Mouse (Mus musculus): ENCODE data around the gene Aqp12. TPM values are rescaled to one million over a fixed set of nuclear protein-coding genes. Genes with fewer than 3 reads are reported as not detected.
"Not testable (repeated sequence)": the region's sequence is repeated elsewhere in the genome, so short reads cannot be mapped to it uniquely, and the experiment has no call there.

Aqp12 gene
- polyA plus RNA-seq (2015; fragmentation: Nextera tagmentation; extraction: Ambion mirVana), result 3.0 and 11.2 TPM in 2 replicates

DNA sequence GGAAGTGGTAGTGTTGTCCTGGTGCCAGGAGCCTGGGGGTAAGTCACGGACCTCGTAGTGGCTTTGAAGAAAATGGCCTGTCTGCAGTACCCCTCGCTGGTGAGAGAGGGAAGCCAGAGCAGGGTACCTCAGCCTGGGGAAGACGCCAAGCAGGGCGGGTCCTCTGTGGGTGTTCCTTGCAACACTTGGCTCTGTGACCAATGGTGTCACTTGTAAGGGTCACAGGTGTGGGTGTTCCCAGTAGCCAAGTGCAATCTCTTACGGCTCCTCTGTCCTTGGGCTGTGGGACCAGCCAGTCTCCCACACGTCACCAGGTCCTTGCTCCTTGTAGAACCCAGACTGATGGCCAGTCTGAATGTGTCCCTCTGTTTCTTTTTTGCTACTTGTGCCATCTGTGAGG is at the start of gene Aqp12:
Aqp12 (plus strand) TSS at position 274 of the 400 bp plus-strand sequence.
- 74% methylated on average over 7 of the region's 7 CpGs for WGBS
- H3K4me2 ChIP-seq (replicated peaks), result no peak within 1 kb of the TSS
- no peak within 1 kb of the TSS for H3K9ac ChIP-seq
- H3K4me1 ChIP-seq (replicated peaks), result no peaks in the 10 kb centered on the region
- peak; percentile 68; the same call in 1 of the 2 replicates for ATAC-seq
- H3K9me3 ChIP-seq, result no peaks in the 10 kb centered on the region
- H3K36me3 ChIP-seq, result no peaks in the 10 kb centered on the region
- no peaks in the 10 kb centered on the region for H3K27me3 ChIP-seq (replicated peaks)
- H3K27ac ChIP-seq, result no peak within 1 kb of the TSS
- no peak within 1 kb of the TSS for H3K4me3 ChIP-seq (replicated peaks)

DNA sequence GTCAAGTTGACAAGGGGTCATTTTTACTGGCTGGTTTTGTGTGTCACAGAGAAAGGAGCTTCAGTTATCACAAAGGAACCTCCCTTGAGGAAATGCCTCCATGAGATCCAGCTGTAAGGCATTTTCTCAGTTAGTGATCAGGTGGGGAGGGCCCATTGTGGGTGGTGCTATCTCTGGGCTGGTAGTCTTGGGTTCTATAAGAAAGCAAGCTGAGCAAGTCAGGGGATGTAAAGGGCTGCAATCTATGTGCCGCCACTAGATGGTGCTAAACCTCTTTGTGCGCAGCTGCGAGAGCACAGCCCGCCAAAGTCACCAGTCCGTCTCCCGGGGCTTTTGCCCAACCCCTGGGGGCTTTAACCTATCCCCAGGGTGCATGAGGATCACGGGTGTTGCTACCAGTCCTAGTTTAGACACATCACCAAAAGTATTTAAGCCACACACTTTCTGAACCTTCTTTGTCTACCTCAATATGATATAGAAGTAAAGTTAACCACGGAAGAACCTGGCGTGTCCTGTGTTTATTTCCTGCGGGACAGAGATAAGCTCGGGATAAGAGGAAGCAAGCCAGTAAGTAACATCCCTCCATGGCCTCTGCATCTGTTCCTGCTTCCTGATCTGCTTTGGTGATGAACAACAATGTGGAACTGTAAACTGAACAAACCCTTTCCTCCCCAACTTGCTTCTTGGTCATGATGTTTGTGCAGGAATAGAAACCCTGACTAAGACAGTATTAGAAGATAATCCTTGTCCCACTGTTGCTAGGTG is 49.4 kb upstream of the Aqp12 start:
- ATAC-seq, result peak; percentile 54
- WGBS, result 4% methylated on average over 11 of the region's 11 CpGs
- H3K4me1 ChIP-seq (replicated peaks); H3K36me3 ChIP-seq; H3K27ac ChIP-seq; H3K27me3 ChIP-seq (replicated peaks); H3K9ac ChIP-seq; H3K9me3 ChIP-seq: not testable (repeated sequence)
- Histone ChIP-seq H3K4me3 (replicated peaks) (0 out of 2 replicates have a peak overlapping the region, but pooled peaks have one; percentile 16), H3K4me2 (replicated peaks) (peak overlapping the region; percentile 41)

DNA sequence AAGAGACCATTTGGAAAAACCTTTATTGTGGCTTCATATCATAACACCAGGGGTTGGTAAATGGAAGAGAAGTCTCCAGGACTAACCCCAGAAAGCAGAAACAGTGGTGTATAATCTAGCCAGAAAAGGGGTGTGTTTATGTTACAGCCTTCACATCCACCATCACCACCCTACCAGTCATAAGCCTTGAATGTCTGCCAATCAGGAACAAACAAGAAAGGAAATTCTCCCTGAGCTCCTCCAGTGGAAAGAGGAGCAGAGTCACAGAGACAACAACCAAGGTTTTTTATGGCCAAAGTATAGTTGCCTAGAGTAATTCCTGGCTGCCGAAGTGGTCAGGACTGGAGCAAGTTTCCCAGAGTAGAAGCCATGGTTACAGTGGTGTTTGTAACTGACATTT is 47.1 kb upstream of the Aqp12 start:
- H3K4me3 ChIP-seq (replicated peaks), result no peak overlapping the region
- ATAC-seq, result no peak
- no peak overlapping the region for H3K27ac ChIP-seq
- H3K27me3 ChIP-seq (replicated peaks), result no peaks in the 10 kb centered on the region
- 84% methylated on average over 1 of the region's 1 CpGs for WGBS
- H3K4me2 ChIP-seq (replicated peaks), result no peak overlapping the region
- no peak overlapping the region for H3K9ac ChIP-seq
- no peaks in the 10 kb centered on the region for H3K36me3 ChIP-seq
- no peaks in the 10 kb centered on the region for H3K4me1 ChIP-seq (replicated peaks)
- no peaks in the 10 kb centered on the region for H3K9me3 ChIP-seq

DNA sequence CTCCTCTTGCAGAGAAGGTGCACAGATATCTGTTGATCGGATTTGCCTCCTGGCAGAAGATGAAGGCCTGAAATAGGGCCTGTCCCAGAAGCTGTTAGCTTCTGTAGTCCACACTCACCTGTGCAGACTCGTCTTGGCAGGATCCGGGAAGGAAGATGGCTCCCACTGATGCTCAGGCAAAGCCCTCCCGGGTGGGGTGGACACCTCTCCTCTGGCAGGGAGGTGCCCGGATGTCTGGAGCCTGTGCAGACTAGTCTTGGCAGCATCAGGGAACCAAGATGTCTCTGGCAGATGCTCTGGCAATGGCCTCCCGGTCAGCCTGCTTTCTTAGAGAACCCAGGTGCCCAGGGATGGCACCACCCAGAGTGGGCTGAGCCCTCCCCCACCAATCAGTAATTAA is 35.3 kb upstream of the Aqp12 start:
- H3K9ac ChIP-seq; H3K4me1 ChIP-seq (replicated peaks); H3K27ac ChIP-seq; ATAC-seq; H3K27me3 ChIP-seq (replicated peaks); H3K36me3 ChIP-seq; H3K9me3 ChIP-seq; H3K4me3 ChIP-seq (replicated peaks); H3K4me2 ChIP-seq (replicated peaks): not testable (repeated sequence)
- WGBS, result 92% methylated on average over 6 of the region's 6 CpGs

DNA sequence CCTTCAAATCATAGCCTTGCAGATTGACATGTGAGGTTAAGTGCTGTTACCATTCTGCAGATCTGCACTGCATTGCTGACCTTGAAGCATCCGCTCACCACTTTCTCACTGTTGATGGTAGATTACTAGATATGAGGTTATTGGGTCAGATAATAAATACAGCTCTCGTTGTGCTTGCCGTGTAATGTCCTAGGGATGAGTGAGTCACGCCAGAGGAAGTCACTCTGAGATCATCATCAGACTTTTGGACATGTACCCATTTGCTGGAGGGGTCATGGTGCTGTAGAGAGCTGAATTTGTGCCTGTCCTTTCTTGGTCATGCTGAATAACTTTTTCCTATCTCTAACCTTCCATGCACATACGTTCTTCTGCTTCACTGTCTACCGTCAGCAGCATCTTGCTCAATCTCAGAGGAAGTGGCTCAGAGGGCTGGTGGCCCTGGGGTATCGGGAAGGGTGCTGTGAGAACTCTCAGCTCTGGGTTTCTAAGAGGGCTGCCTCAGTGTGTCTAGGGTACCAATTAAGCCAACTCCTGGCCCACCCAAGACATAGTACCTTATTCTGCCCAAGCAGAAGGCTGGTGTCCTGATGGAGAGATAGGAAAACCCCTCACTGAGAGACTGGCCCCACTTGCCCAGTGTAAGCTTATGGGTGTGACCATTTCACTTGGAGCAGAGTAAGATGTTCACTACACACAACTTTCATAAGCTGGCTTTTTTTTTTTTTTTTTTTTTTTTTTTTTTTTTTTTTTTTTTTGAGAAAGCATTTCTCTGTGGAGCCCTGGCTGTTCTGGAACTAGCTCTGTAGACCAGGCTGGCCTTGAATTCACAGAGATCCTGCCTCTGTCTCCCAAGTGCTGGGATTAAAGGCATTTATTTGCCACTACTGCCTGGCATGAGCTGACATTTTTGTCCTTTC is 34.0 kb upstream of the Aqp12 start:
- Histone ChIP-seq H3K4me3 (replicated peaks) (no peak overlapping the region), H3K27ac (no peak overlapping the region), H3K9ac (no peak overlapping the region), H3K4me2 (replicated peaks) (no peak overlapping the region), H3K4me1 (replicated peaks) (no peaks in the 10 kb centered on the region), H3K36me3 (no peaks in the 10 kb centered on the region), H3K27me3 (replicated peaks) (no peaks in the 10 kb centered on the region), H3K9me3 (no peaks in the 10 kb centered on the region)
- no peak for ATAC-seq
- WGBS, result 76% methylated on average over 7 of the region's 7 CpGs

DNA sequence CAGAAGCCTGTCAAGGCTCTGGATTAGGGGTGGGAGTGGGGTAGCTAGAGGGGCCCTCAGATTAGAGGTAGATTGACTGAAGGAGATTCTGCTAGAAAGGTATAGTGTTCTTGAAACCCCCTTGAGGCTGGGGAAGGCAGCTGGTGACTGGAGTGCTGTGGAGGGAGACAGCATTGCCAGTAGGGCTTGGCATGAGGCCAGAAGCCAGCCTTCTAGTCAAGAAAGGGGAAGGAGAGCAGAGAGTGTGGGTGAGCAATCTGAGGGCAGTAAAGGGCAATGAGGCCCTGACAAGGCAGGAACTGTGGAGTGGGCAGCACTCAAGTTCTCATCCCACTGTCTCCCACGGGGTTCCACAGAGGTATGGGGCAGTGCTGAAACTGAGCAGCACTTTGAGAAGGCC is 33.3 kb upstream of the Aqp12 start:
- no peaks in the 10 kb centered on the region for H3K4me1 ChIP-seq (replicated peaks)
- no peaks in the 10 kb centered on the region for H3K36me3 ChIP-seq
- no peak overlapping the region for H3K27ac ChIP-seq
- 70% methylated on average over 1 of the region's 1 CpGs for WGBS
- H3K4me3 ChIP-seq (replicated peaks), result no peak overlapping the region
- H3K27me3 ChIP-seq (replicated peaks), result no peaks in the 10 kb centered on the region
- peak; percentile 40; the same call in 1 of the 2 replicates for ATAC-seq
- no peak overlapping the region for H3K9ac ChIP-seq
- no peaks in the 10 kb centered on the region for H3K9me3 ChIP-seq
- H3K4me2 ChIP-seq (replicated peaks), result no peak overlapping the region

DNA sequence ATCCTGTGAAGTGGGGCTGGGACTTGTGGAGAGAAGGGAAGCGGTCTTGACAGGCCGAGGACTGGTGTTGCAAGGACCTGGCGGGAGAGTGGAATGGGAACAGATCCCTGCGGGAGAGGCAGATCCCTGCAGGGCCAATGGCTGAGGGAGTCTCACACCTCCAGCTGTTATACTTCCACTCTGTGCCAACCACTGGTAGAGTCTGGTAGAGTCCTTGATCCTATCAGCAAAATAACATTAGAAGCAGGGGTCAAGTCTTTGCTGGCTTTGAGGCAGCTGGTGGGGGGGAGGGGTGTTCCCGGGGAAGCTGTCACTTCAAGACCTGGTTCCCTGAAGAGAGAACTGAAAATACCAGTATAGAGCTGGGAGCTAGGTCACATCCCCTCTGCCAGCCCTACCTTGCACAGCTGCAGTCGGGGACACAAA is 30.0 kb upstream of the Aqp12 start:
- H3K27ac ChIP-seq, result 0 out of 2 replicates have a peak overlapping the region, but pooled peaks have one; percentile 13
- no peak overlapping the region for H3K9ac ChIP-seq
- H3K4me1 ChIP-seq (replicated peaks), result peaks cover 10% of the 10 kb centered on the region; the same call in 1 of the 2 replicates
- H3K4me2 ChIP-seq (replicated peaks), result no peak overlapping the region
- H3K27me3 ChIP-seq (replicated peaks), result no peaks in the 10 kb centered on the region
- no peaks in the 10 kb centered on the region for H3K36me3 ChIP-seq
- no peaks in the 10 kb centered on the region for H3K9me3 ChIP-seq
- WGBS, result 41% methylated on average over 6 of the region's 6 CpGs
- H3K4me3 ChIP-seq (replicated peaks), result no peak overlapping the region
- ATAC-seq, result peak; percentile 57

DNA sequence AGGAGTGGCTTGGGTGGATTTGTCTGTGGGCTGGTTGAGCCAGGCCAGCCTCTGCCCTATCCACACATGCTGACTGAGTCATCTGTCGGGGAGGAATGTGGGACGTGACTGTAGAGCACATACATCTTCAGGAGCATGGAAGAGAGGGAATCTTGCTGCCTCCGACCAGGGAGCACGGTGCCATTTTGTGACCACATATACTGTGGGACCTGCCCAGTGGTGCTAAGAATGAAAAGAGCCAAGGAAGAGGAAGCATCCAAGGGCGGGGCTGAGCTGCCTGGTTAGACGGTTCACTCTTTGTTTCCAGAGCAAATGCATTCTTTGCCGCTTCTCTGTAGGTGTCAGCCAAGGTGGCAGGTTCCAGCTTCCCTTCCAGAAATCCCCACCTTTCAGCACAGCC is 27.5 kb upstream of the Aqp12 start:
- H3K27me3 ChIP-seq (replicated peaks), result no peaks in the 10 kb centered on the region
- no peaks in the 10 kb centered on the region for H3K36me3 ChIP-seq
- 0 out of 2 replicates have a peak overlapping the region, but pooled peaks have one; percentile 11 for H3K4me2 ChIP-seq (replicated peaks)
- ATAC-seq, result no peak
- 44% methylated on average over 7 of the region's 7 CpGs for WGBS
- H3K4me3 ChIP-seq (replicated peaks), result no peak overlapping the region
- H3K27ac ChIP-seq, result 0 out of 2 replicates have a peak overlapping the region, but pooled peaks have one; percentile 22
- H3K4me1 ChIP-seq (replicated peaks), result peaks cover 10% of the 10 kb centered on the region; the same call in 1 of the 2 replicates
- H3K9me3 ChIP-seq, result no peaks in the 10 kb centered on the region
- no peak overlapping the region for H3K9ac ChIP-seq

DNA sequence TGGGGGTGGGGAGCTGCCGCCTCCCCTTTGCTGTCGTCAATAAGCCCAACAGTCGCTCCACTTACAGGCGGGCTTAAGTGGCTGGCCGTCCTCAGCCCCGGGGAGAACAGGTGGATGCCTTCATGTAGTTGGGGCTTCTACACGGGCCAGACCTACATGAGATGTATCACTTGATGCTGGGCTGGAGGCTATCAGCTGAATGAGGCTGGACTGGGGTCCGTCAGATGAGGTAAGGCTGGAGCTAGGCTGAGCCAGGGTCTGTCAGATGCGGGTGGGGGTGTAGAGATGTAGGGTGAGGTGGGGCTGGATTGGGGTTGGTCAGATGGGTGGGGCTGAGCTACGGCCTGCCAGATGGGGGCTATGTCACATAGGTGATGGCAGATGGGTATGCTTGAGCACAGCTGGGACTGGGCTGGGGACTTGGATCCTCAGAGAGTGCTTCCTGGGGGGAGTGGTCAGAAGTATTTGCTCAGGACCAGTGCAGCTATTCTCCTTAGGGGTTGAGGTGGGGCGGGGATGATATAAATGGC is 27.0 kb upstream of the Aqp12 start:
- no peak overlapping the region for H3K9ac ChIP-seq
- H3K9me3 ChIP-seq, result no peaks in the 10 kb centered on the region
- H3K4me3 ChIP-seq (replicated peaks), result no peak overlapping the region
- H3K4me1 ChIP-seq (replicated peaks), result peaks cover 10% of the 10 kb centered on the region; the same call in 1 of the 2 replicates
- H3K27me3 ChIP-seq (replicated peaks), result no peaks in the 10 kb centered on the region
- 0 out of 2 replicates have a peak overlapping the region, but pooled peaks have one; percentile 22 for H3K27ac ChIP-seq
- WGBS, result 29% methylated on average over 11 of the region's 11 CpGs
- ATAC-seq, result peak; percentile 22; the same call in 1 of the 2 replicates
- 0 out of 2 replicates have a peak overlapping the region, but pooled peaks have one; percentile 11 for H3K4me2 ChIP-seq (replicated peaks)
- no peaks in the 10 kb centered on the region for H3K36me3 ChIP-seq

DNA sequence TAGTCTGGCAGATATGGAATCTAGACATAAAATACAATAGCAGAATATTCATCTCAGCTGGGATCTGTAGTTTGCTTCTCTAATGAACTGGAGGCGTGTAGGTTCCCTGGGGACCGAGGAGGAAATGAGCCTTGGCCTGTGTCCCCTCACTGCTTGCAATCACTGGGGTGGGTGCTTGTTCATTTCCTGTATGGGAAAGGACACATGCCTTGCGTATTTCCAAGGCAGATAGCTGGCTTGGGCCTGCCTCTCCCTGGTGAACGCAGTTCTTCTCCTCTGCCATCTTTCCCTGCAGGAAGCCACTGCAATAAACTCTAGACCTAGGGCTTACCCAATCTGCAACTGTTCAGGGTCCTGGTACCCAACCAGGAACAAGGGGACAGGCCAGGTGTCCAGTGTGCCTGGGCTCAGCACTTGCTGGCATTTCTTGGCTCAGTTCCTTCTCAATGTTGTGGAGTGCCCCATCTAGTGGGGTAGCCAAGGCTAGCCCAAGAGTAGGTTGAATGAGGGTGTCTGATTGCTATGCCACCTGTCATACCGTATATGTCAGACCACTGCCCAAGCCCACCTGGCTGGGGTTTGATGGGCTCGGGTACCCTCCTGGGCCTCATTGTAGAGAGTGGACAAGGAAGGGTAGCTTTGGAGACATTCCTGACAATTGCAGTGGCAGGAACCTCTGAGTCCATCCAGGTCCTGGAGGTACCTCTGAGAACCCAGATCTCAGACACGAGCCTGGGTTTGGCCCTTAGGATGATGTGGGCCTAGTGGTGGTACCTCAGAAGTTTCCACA is 24.9 kb upstream of the Aqp12 start:
- ATAC-seq, result no peak
- no peak overlapping the region for H3K27ac ChIP-seq
- 77% methylated on average over 7 of the region's 7 CpGs for WGBS

DNA sequence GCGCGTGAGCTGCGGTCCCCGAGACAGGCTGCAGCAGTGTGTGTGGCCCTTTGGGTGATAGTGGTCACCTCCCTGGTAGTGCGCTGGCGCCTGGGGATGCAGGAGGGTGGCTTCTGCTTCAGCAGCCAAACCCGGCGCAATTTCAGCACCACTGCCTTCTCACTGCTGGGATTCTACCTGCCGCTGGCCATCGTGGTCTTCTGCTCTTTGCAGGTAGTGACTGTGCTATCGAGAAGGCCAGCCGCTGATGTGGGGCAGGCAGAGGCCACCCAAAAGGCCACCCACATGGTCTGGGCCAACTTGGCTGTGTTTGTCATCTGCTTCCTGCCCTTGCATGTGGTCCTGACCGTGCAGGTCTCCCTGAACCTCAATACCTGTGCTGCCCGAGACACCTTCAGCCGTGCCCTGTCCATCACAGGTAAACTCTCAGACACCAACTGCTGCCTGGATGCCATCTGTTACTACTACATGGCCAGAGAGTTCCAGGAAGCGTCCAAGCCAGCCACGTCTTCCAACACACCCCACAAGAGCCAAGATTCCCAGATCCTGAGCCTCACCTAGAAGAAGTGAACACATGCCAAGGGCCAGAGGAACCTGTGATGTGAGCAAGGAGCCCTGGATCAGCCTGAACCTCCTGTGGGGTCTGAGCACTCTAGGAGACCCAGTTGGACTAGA is 23.1 kb upstream of the Aqp12 start:
- H3K4me1 ChIP-seq (replicated peaks), result peaks cover 10% of the 10 kb centered on the region; the same call in 1 of the 2 replicates
- no peak overlapping the region for H3K27ac ChIP-seq
- H3K9ac ChIP-seq, result no peak overlapping the region
- ATAC-seq, result no peak
- 91% methylated on average over 17 of the region's 17 CpGs for WGBS
- H3K27me3 ChIP-seq (replicated peaks), result no peaks in the 10 kb centered on the region
- no peaks in the 10 kb centered on the region for H3K9me3 ChIP-seq
- no peak overlapping the region for H3K4me2 ChIP-seq (replicated peaks)
- no peak overlapping the region for H3K4me3 ChIP-seq (replicated peaks)
- H3K36me3 ChIP-seq, result no peaks in the 10 kb centered on the region

More for the DNA sequence above, 24.9 kb upstream of the Aqp12 start:
- peaks cover 10% of the 10 kb centered on the region; the same call in 1 of the 2 replicates for H3K4me1 ChIP-seq (replicated peaks)
- H3K4me3 ChIP-seq (replicated peaks), result no peak overlapping the region
- no peaks in the 10 kb centered on the region for H3K9me3 ChIP-seq
- H3K9ac ChIP-seq, result no peak overlapping the region
- H3K36me3 ChIP-seq, result no peaks in the 10 kb centered on the region
- H3K27me3 ChIP-seq (replicated peaks), result no peaks in the 10 kb centered on the region
- no peak overlapping the region for H3K4me2 ChIP-seq (replicated peaks)
